Mouse (Mus musculus): ENCODE data around the gene Tenm4. TPM values are rescaled to one million over a fixed set of nuclear protein-coding genes. Genes with fewer than 3 reads are reported as not detected.

Gene Tenm4
- total and polyA plus RNA-seq, 2 experiments, result 0.09 to 0.11 TPM

DNA sequence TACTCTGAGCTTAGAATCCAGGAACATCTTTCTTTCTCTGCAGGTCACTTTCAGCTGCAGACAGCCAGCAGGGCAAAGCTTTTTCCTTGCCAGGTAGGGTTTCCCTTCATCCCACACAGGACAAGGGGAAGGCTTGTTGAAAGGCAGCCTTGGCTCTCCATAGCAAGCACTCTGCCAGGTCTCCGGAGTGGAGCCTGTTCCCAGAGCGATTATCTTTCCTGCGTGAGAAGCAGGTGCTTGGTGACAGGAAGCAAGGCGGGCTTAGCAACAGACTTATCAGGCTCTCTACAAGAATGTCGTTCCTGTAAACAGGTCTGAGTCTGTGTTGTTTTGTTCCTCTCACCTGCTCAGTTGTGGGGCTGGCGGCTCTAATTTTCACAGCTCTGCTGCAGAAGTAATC lies 186.5 kb downstream of the Tenm4 start:
- WGBS, result 15% methylated on average over 6 of the region's 6 CpGs
- no peak for TF ChIP-seq POLR2A (IDR thresholded peaks at IDR 0.05; ENCODE audit: extremely low read depth, insufficient read depth, low read length)
- TF ChIP-seq CTCF (IDR thresholded peaks at IDR 0.05; ENCODE audit: low read depth, low read length), result no peak
- Histone ChIP-seq H3K4me3 (ENCODE audit: insufficient read depth, low read depth, low read length) (no peak overlapping the region), H3K27me3 (ENCODE audit: control insufficient read depth, insufficient read depth, low read length) (no peaks in the 10 kb centered on the region), H3K36me3 (ENCODE audit: control insufficient read depth, insufficient read depth, low read length) (no peaks in the 10 kb centered on the region), H3K4me1 (ENCODE audit: control insufficient read depth, insufficient read depth, low read length) (no peaks in the 10 kb centered on the region), H3K27ac (replicated peaks; ENCODE audit: insufficient read depth, low read depth, low read length) (no peak overlapping the region), H3K79me2 (ENCODE audit: control insufficient read depth, insufficient read depth, low read length) (no peaks in the 10 kb centered on the region), H3K9ac (ENCODE audit: low read depth, low read length) (no peak overlapping the region)
- DNase-seq (ENCODE audit: extremely low read depth, low read depth, low spot score), result no peak

- Histone ChIP-seq H3K4me1 (ENCODE audit: control insufficient read depth, insufficient read depth, low read length) (no peaks in the 10 kb centered on the region), H3K9ac (ENCODE audit: low read depth, low read length) (no peak overlapping the region), H3K36me3 (ENCODE audit: control insufficient read depth, insufficient read depth, low read length) (no peaks in the 10 kb centered on the region), H3K27me3 (ENCODE audit: control insufficient read depth, insufficient read depth, low read length) (no peaks in the 10 kb centered on the region; the same call in 1 of the 2 replicates), H3K27ac (replicated peaks; ENCODE audit: insufficient read depth, low read depth, low read length) (no peak overlapping the region), H3K79me2 (ENCODE audit: control insufficient read depth, insufficient read depth, low read length) (no peaks in the 10 kb centered on the region), H3K4me3 (ENCODE audit: insufficient read depth, low read depth, low read length) (no peak overlapping the region)
- TF ChIP-seq POLR2A (IDR thresholded peaks at IDR 0.05; ENCODE audit: extremely low read depth, insufficient read depth, low read length) (no peak), CTCF (IDR thresholded peaks at IDR 0.05; ENCODE audit: low read depth, low read length) (no peak)
- DNase-seq (ENCODE audit: extremely low read depth, low read depth, low spot score), result no peak
- WGBS, result 42% methylated on average over 3 of the region's 3 CpGs
Measured at GRCm38 (mm10) chr7:96363311-96363710, 192.3 kb downstream of the Tenm4 start.

DNA sequence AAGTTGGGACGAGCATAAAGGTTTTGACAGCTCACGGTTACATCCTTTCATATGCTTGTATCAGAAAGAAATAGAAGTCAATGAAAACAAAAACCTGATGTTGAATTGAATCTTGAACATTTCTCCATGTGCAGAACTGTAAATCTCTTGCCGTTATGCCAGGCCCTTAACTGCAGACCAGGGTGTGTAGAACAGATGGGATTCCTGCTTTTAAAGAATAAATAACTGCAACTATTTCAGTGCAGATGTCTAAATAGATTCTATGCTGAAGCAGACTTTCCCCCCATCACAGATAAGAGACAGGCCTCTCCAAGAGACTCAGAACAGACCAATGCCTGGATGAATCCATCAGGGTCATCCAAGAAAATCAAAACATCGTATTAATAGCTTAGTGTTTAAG lies 198.9 kb downstream of the Tenm4 start:
- TF ChIP-seq CTCF (IDR thresholded peaks at IDR 0.05; ENCODE audit: low read depth, low read length) (no peak), POLR2A (IDR thresholded peaks at IDR 0.05; ENCODE audit: extremely low read depth, insufficient read depth, low read length) (no peak)
- Histone ChIP-seq H3K79me2 (ENCODE audit: control insufficient read depth, insufficient read depth, low read length) (no peaks in the 10 kb centered on the region), H3K4me3 (ENCODE audit: insufficient read depth, low read depth, low read length) (no peak overlapping the region), H3K9ac (ENCODE audit: low read depth, low read length) (no peak overlapping the region), H3K36me3 (ENCODE audit: control insufficient read depth, insufficient read depth, low read length) (no peaks in the 10 kb centered on the region), H3K27me3 (ENCODE audit: control insufficient read depth, insufficient read depth, low read length) (no peaks in the 10 kb centered on the region; the same call in 1 of the 2 replicates), H3K27ac (replicated peaks; ENCODE audit: insufficient read depth, low read depth, low read length) (no peak overlapping the region), H3K4me1 (ENCODE audit: control insufficient read depth, insufficient read depth, low read length) (no peaks in the 10 kb centered on the region)
- DNase-seq (ENCODE audit: extremely low read depth, low read depth, low spot score), result no peak
- WGBS, result 94% methylated on average over 4 of the region's 4 CpGs

DNA sequence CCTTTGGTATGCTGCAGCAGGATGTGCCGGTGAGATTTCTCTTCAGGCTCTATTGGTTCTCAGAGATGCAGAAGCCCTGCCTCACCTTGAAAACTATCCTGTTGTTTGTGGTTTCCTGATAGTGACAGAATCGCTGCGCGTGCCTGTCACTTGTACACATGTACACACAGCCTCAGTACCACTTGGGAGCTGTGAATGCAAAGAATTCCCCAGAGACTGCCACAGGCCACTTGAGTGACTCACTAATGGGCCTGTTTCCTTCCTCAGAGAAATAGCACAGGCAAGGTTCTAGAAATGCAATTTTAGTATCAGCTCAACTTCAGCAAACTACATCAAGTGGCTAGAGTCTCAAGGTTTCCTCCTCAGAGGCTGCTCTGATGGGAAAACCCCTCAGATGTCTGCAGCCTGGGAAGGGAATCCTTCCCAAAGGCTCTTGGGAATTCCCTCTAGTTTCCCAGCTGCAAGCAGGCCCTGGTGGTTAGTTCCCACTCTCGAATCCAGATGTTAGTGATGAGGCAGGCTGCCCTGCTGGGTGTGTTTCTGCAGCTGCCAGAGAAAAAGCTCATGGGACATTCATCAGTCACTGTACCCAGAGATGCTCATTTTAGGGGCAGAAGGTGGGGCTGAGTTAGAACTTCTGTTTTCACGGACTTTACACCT lies 203.1 kb downstream of the Tenm4 start:
- Histone ChIP-seq H3K79me2 (ENCODE audit: control insufficient read depth, insufficient read depth, low read length) (no peaks in the 10 kb centered on the region), H3K9ac (ENCODE audit: low read depth, low read length) (no peak overlapping the region), H3K27ac (replicated peaks; ENCODE audit: insufficient read depth, low read depth, low read length) (no peak overlapping the region), H3K4me1 (ENCODE audit: control insufficient read depth, insufficient read depth, low read length) (no peaks in the 10 kb centered on the region), H3K4me3 (ENCODE audit: insufficient read depth, low read depth, low read length) (no peak overlapping the region), H3K27me3 (ENCODE audit: control insufficient read depth, insufficient read depth, low read length) (no peaks in the 10 kb centered on the region), H3K36me3 (ENCODE audit: control insufficient read depth, insufficient read depth, low read length) (no peaks in the 10 kb centered on the region)
- no peak for DNase-seq (ENCODE audit: extremely low read depth, low read depth, low spot score)
- 68% methylated on average over 6 of the region's 6 CpGs for WGBS
- TF ChIP-seq POLR2A (IDR thresholded peaks at IDR 0.05; ENCODE audit: extremely low read depth, insufficient read depth, low read length) (no peak), CTCF (IDR thresholded peaks at IDR 0.05; ENCODE audit: low read depth, low read length) (no peak)

DNA sequence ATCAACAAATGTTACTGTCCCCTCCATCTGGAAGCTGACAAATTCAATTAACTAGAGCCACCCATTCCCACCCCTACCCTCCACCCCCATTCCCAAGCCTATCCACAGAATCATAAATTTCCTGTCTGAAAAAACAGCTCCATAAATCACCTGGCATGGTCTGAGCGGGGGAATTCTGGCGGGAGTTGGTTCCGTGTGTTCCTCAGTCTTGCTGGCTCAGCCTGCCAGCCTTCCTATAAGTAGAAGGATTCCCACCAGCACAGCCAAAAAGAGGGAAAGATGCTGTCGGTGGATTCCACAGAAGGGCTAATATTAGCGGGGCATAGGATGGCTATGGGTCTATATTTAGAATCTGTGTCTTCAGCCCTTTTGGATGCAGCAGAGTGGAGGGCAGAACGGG lies 204.5 kb downstream of the Tenm4 start:
- Histone ChIP-seq H3K27ac (replicated peaks; ENCODE audit: insufficient read depth, low read depth, low read length) (no peak overlapping the region), H3K4me1 (ENCODE audit: control insufficient read depth, insufficient read depth, low read length) (no peaks in the 10 kb centered on the region), H3K9ac (ENCODE audit: low read depth, low read length) (no peak overlapping the region), H3K79me2 (ENCODE audit: control insufficient read depth, insufficient read depth, low read length) (no peaks in the 10 kb centered on the region), H3K4me3 (ENCODE audit: insufficient read depth, low read depth, low read length) (no peak overlapping the region), H3K36me3 (ENCODE audit: control insufficient read depth, insufficient read depth, low read length) (no peaks in the 10 kb centered on the region), H3K27me3 (ENCODE audit: control insufficient read depth, insufficient read depth, low read length) (no peaks in the 10 kb centered on the region)
- no peak for TF ChIP-seq CTCF (IDR thresholded peaks at IDR 0.05; ENCODE audit: low read depth, low read length)
- no peak for TF ChIP-seq POLR2A (IDR thresholded peaks at IDR 0.05; ENCODE audit: extremely low read depth, insufficient read depth, low read length)
- no peak for DNase-seq (ENCODE audit: extremely low read depth, low read depth, low spot score)
- 82% methylated on average over 6 of the region's 6 CpGs for WGBS

DNA sequence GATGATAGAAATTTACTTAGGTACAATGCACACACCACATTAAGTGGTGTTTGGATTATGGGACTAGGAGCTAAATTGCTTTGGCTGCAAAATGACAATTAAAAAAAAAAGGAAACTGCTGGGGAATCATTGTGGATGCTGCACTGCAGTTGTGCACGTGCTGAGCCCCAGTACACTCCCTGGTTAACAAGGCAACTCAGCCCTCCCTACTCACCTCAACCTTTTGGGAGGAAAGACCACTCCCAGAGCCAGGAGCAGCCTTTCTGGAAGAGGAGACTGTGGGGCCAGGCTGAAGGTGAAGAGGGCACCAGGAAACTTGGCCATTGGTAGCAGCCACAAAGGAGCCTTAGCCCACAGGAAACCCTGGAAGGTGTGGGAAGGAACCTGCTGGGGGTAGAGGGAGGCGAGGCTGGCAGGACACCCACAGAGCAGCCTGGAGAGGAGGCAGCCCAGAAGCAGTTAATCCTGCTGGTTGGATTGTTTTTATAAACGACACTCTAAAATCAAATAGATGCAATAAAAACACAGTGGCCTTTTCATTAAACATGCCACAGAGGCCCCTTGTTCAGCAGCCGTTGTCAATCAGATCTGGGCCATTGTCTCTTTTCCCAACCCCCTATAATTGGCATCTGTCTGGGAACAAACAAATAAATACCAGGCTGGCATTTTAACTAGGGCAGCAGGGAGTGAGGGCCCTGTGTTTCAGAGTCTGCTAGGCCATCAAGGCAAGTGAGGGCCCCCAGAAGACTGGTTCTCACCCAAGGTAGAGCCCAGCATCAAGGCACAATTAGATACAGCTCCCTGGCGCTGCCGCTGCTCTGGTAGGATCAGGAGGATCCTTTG lies 212.9 kb downstream of the Tenm4 start:
- no peaks in the 10 kb centered on the region for H3K4me1 ChIP-seq (ENCODE audit: control insufficient read depth, insufficient read depth, low read length)
- no peak overlapping the region for H3K4me3 ChIP-seq (ENCODE audit: insufficient read depth, low read depth, low read length)
- no peak overlapping the region for H3K27ac ChIP-seq (replicated peaks; ENCODE audit: insufficient read depth, low read depth, low read length)
- DNase-seq (ENCODE audit: extremely low read depth, low read depth, low spot score), result no peak
- H3K27me3 ChIP-seq (ENCODE audit: control insufficient read depth, insufficient read depth, low read length), result no peaks in the 10 kb centered on the region
- no peak for TF ChIP-seq POLR2A (IDR thresholded peaks at IDR 0.05; ENCODE audit: extremely low read depth, insufficient read depth, low read length)
- TF ChIP-seq CTCF (IDR thresholded peaks at IDR 0.05; ENCODE audit: low read depth, low read length), result no peak
- H3K9ac ChIP-seq (ENCODE audit: low read depth, low read length), result no peak overlapping the region
- 59% methylated on average over 6 of the region's 6 CpGs for WGBS
- H3K36me3 ChIP-seq (ENCODE audit: control insufficient read depth, insufficient read depth, low read length), result no peaks in the 10 kb centered on the region
- H3K79me2 ChIP-seq (ENCODE audit: control insufficient read depth, insufficient read depth, low read length), result no peaks in the 10 kb centered on the region

Measured in liver, adult 2 months (tissue).